Mouse (Mus musculus) midbrain, embryonic 10.5 days (tissue): ENCODE measurements around the gene Ttll2. TPM values are rescaled to one million over a fixed set of nuclear protein-coding genes. Genes with fewer than 3 reads are reported as not detected.
"Not testable (repeated sequence)": the region's sequence is repeated elsewhere in the genome, so short reads cannot be mapped to it uniquely, and the experiment has no call there.

Experiments used
- DNase-seq: peaks from one replicate; pipeline ENCODE4 v3.0.0-alpha.2; 2017; ENCODE audit warnings: low spot score
- H3K27ac ChIP-seq: fragments of 300-500 bp; sonication (generic); replicated peaks from 2 replicates; pipeline ENCODE4 v1.5.1; 2016; ENCODE audit warnings: mild to moderate bottlenecking
- H3K27me3 ChIP-seq: fragments of 300-500 bp; sonication (generic); 2 replicates; pipeline ENCODE4 v1.6.1; 2016; ENCODE audit warnings: low read depth, mild to moderate bottlenecking; ENCODE audit not compliant: poor library complexity, severe bottlenecking
- H3K36me3 ChIP-seq: fragments of 300-500 bp; sonication (generic); 2 replicates; pipeline ENCODE4 v1.6.1; 2016; ENCODE audit warnings: mild to moderate bottlenecking, moderate library complexity
- H3K4me1 ChIP-seq: fragments of 300-500 bp; sonication (generic); 2 replicates; pipeline ENCODE4 v1.6.1; 2016
- H3K4me3 ChIP-seq: fragments of 300-500 bp; sonication (generic); 2 replicates; pipeline ENCODE4 v1.5.1; 2016; ENCODE audit warnings: mild to moderate bottlenecking, moderate library complexity
- H3K9me3 ChIP-seq: fragments of 300-500 bp; sonication (generic); replicated peaks from 2 replicates; pipeline ENCODE4 v1.6.1; 2016; ENCODE audit warnings: mild to moderate bottlenecking
- WGBS: fragments of 180-500 bp; shearing (Covaris S2); methylation state at CpG from one replicate; pipeline ENCODE4 v1.1.7; 2016; 5-methylcytosine and 5-hydroxymethylcytosine counted together
- polyA plus RNA-seq: library from polyadenylated mRNA; unstranded; fragments of >200 nt; fragmentation: Nextera tagmentation; extraction: Ambion mirVana; gene quantifications from 2 replicates; pipeline ENCODE4 v1.2.1, GENCODE M21; 2016

Gene Ttll2
- polyA plus RNA-seq, 1 experiment from 2014 or later = not detected

DNA sequence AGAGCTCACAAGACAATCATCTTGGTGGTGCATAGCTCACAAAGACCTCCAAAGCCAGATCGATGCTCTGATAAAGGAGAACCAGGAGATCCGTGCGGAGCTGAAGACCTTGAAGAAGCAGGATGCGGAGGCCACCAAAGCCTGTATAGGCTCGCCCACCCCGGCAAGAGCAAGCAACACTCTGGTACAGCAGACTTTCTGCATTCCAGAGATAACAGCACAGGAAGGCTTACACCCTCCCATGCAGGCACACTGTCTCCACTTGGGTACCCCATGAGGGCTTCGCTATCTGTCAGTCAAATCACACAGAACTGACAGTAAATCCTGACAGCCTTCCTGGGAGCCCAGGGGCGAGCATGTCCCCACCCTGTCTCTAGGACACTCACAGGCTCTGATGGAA is 26.1 kb downstream of the Ttll2 start:
- not testable (repeated sequence) for H3K9me3 ChIP-seq, DNase-seq, H3K4me1 ChIP-seq, H3K36me3 ChIP-seq, H3K27me3 ChIP-seq, H3K4me3 ChIP-seq, H3K27ac ChIP-seq
- WGBS = 76% methylated on average over 3 of the region's 8 CpGs

- H3K36me3 ChIP-seq, H3K4me3 ChIP-seq, H3K27me3 ChIP-seq, DNase-seq, H3K27ac ChIP-seq, H3K9me3 ChIP-seq, H3K4me1 ChIP-seq: not testable (repeated sequence)
- WGBS = 95% methylated on average over 4 of the region's 5 CpGs
Measured at GRCm38 (mm10) chr17:7324346-7324745, 28.1 kb downstream of the Ttll2 start, which contains the start of gene Tcp10a. TSS of gene Tcp10a (plus strand) at chr17:7324646.

GRCm38 (mm10) chr17:7319789-7320188 is 32.7 kb downstream of the Ttll2 start:
- not testable (repeated sequence) for H3K27ac ChIP-seq, H3K4me1 ChIP-seq, H3K27me3 ChIP-seq, H3K36me3 ChIP-seq, H3K9me3 ChIP-seq, H3K4me3 ChIP-seq, DNase-seq
- 90% methylated on average over 6 of the region's 6 CpGs for WGBS

GRCm38 (mm10) chr17:7315693-7316382 is 36.7 kb downstream of the Ttll2 start:
- not testable (repeated sequence) for H3K36me3 ChIP-seq, H3K27me3 ChIP-seq, H3K4me1 ChIP-seq, H3K4me3 ChIP-seq, H3K9me3 ChIP-seq, DNase-seq, H3K27ac ChIP-seq
- WGBS = 85% methylated on average over 7 of the region's 8 CpGs

DNA sequence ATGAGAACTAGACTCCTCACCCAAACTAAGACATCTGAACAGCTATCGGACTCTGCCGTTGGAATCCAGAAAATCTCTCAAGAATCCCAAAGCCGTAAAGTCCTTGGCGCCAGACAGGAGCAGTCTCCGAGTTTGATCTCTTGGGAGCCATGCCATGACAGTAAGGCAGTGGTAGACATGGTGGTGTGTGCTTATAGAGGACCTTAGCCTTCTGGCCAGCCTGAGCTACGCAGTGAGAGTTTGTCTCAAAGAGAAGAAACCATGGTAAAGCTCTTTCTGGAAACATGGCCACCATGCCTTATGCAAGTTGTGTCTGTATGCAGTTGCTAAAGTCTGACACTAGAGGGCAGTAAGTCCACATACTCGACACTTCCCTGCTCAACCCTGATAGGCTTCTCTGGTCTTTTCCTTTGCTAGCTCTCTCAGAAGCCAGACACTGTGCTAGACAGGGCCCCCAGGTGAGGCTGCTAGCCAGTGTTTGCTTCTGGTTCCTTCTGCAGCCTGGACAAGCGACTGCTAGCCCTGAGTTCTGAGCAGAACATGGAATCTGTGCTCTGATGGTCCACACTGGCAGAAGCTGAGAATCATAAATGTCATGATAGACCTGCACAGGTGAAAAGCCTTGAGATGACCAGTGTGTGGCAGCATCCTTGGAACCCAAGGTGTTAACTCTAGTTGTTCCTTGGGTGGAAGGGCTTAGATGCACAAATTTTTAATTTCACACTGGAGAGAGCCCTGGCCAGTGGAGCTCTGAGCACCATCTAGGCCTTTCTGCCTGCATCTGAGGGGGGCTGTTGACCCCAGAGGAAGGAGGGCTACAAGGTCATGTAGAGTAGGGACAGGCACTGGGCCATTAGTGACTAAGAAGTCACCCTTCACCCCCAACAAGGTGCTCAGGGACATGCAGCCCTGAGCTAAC is 46.0 kb downstream of the Ttll2 start:
- H3K9me3 ChIP-seq, H3K36me3 ChIP-seq, H3K27ac ChIP-seq, H3K4me3 ChIP-seq, DNase-seq, H3K4me1 ChIP-seq, H3K27me3 ChIP-seq: not testable (repeated sequence)
- 64% methylated on average over 8 of the region's 8 CpGs for WGBS

Other genes starting within 250 kb of the Ttll2 start
- 21.4 and 24.4 TPM in 2 replicates for gene Rps6ka2, start 182.6 kb downstream of the Ttll2 start, polyA plus RNA-seq
- gene Tcp10a, start 28.1 kb downstream of the Ttll2 start, polyA plus RNA-seq = not detected in 2 replicates
- not detected in 2 replicates for gene Gm49630, start 19.3 kb upstream of the Ttll2 start, polyA plus RNA-seq
- gene Unc93a2, start 32.8 kb upstream of the Ttll2 start, polyA plus RNA-seq = not detected in 2 replicates